ENCODE assay signal across 13 mouse cellular contexts in the genomic region with DNA sequence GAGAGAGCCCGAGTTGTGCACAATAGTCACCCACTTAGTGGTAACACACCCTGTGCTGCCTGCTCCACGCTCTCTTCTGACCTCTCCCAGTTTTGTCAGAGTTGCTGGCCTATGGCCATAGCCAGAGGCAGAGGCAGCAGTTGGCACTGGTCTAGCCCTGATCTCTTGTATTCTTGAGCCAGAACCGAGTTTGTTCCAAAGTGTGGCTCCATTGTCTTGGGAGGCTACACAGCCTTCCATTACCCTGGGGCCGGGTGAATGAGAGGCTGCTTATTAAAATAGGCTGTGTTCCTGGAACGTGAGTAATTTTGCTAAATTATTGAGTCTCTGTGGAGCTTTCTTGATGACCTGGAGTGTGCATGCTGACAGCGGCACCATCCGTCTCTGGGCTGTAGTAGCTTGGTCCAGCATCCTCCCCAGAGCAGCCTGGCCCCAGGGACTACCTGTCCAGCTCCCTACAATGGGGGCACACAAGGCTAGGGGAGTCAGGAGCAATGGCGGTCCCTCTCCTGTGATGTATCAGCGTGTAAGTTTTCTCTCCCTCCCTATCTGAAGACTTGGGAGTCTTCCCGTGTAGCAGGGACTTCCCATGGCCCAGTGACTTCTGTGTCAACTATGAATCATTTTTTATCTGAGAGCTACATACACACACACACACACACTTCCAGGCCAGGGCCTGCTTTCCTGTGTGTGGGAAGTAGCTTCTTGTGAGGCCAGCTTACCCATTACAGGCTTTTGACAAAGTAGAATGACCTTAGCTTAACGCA.
DNase-seq lines count a peak whose midpoint lies in the region; ATAC-seq lines count a peak whose summit lies in the region.
"Had no signal": no experiment of that assay in that cellular context is flagged by ENCODE, and none has a peak within 500 bp of the region (broad histone marks: within the 10 kb centered on the region; RNA-seq: fewer than 3 reads in every experiment).

No protein-coding gene starts in this region.

- peaks cover 19% of the 10 kb centered on the region for H3K4me1 ChIP-seq in forebrain, embryonic 14.5 days (ENCODE audit: control insufficient read depth, insufficient read depth, low read length)
- peaks cover 19% of the 10 kb centered on the region for H3K4me1 ChIP-seq in forebrain, embryonic 10.5 days
- no peaks in the 10 kb centered on the region for H3K4me1 ChIP-seq in liver, embryonic 16.5 days (ENCODE audit: control insufficient read depth, low read depth, low read length)
- no peaks in the 10 kb centered on the region for H3K4me1 ChIP-seq in liver, embryonic 11.5 days (replicated peaks; ENCODE audit: control insufficient read depth, insufficient read depth, low read length)
- H3K4me1 ChIP-seq in kidney, embryonic 16.5 days (ENCODE audit: insufficient read depth, low read length) = peaks cover 35% of the 10 kb centered on the region
- H3K4me1 ChIP-seq: stomach, embryonic 15.5 days had no signal

- no peak overlapping the region for H3K4me3 ChIP-seq in forebrain, embryonic 14.5 days (ENCODE audit: low read depth, low read length)
- H3K4me3 ChIP-seq in forebrain, embryonic 10.5 days = no peak overlapping the region
- H3K4me3 ChIP-seq in liver, embryonic 16.5 days (ENCODE audit: low read depth, low read length) = no peak overlapping the region
- no peak overlapping the region for H3K4me3 ChIP-seq in liver, embryonic 11.5 days (ENCODE audit: low read depth, low read length)
- H3K4me3 ChIP-seq in kidney, embryonic 16.5 days (ENCODE audit: low read length) = no peak overlapping the region
- H3K4me3 ChIP-seq: heart, embryonic 13.5 days; midbrain, embryonic 12.5 days; stomach, embryonic 15.5 days had no signal

- no peak overlapping the region for H3K4me2 ChIP-seq in forebrain, embryonic 14.5 days (ENCODE audit: low read length)
- no peak overlapping the region for H3K4me2 ChIP-seq in liver, embryonic 16.5 days (ENCODE audit: low read depth, low read length)
- no peak overlapping the region for H3K4me2 ChIP-seq in liver, embryonic 11.5 days
- no peak overlapping the region for H3K4me2 ChIP-seq in kidney, embryonic 16.5 days (replicated peaks; ENCODE audit: low read depth, low read length)
- H3K4me2 ChIP-seq: heart, embryonic 13.5 days; midbrain, embryonic 12.5 days; stomach, embryonic 15.5 days had no signal

- ATAC-seq in forebrain, embryonic 14.5 days = peak; percentile 74
- peak; percentile 24; the same call in 1 of the 2 replicates for ATAC-seq in liver, embryonic 16.5 days (ENCODE audit: low read depth)
- ATAC-seq in liver, embryonic 11.5 days (replicated peaks; ENCODE audit: low FRiP score) = no peak
- ATAC-seq in kidney, embryonic 16.5 days (ENCODE audit: low FRiP score, low TSS enrichment) = peak; percentile 40

- H3K27ac ChIP-seq in forebrain, embryonic 14.5 days (ENCODE audit: low read depth, low read length) = no peak overlapping the region; the same call in 1 of the 2 replicates
- H3K27ac ChIP-seq in forebrain, embryonic 10.5 days = no peak overlapping the region
- H3K27ac ChIP-seq in liver, embryonic 16.5 days (ENCODE audit: low read length) = no peak overlapping the region
- no peak overlapping the region for H3K27ac ChIP-seq in liver, embryonic 11.5 days (ENCODE audit: low read depth, low read length)
- peak overlapping the region; percentile 36 for H3K27ac ChIP-seq in kidney, embryonic 16.5 days (ENCODE audit: low read length)
- H3K27ac ChIP-seq: heart, embryonic 13.5 days; liver, embryonic 14.5 days; midbrain, embryonic 12.5 days; stomach, embryonic 15.5 days had no signal

- WGBS in forebrain, embryonic 14.5 days = 43% methylated on average over 11 of the region's 11 CpGs
- 85% methylated on average over 11 of the region's 11 CpGs for WGBS in forebrain, embryonic 10.5 days
- 63% methylated on average over 11 of the region's 11 CpGs for WGBS in liver, embryonic 16.5 days (ENCODE audit: insufficient replicate concordance)
- 81% methylated on average over 11 of the region's 11 CpGs for WGBS in liver, embryonic 11.5 days
- WGBS in kidney, embryonic 16.5 days = 59% methylated on average over 11 of the region's 11 CpGs

- no peaks in the 10 kb centered on the region for H3K9me3 ChIP-seq in forebrain, embryonic 14.5 days (replicated peaks; ENCODE audit: control insufficient read depth, low read length)
- H3K9me3 ChIP-seq in forebrain, embryonic 10.5 days = no peaks in the 10 kb centered on the region
- no peaks in the 10 kb centered on the region for H3K9me3 ChIP-seq in liver, embryonic 16.5 days (replicated peaks; ENCODE audit: control insufficient read depth, low read length)
- H3K9me3 ChIP-seq in liver, embryonic 11.5 days (ENCODE audit: control insufficient read depth, low read length) = no peaks in the 10 kb centered on the region
- H3K9me3 ChIP-seq in kidney, embryonic 16.5 days (ENCODE audit: low read length) = no peaks in the 10 kb centered on the region
- H3K9me3 ChIP-seq: heart, embryonic 13.5 days; midbrain, embryonic 12.5 days; stomach, embryonic 15.5 days had no signal

- no peaks in the 10 kb centered on the region for H3K36me3 ChIP-seq in forebrain, embryonic 14.5 days (ENCODE audit: control insufficient read depth, insufficient read depth, low read length)
- no peaks in the 10 kb centered on the region for H3K36me3 ChIP-seq in forebrain, embryonic 10.5 days (replicated peaks)
- no peaks in the 10 kb centered on the region for H3K36me3 ChIP-seq in liver, embryonic 16.5 days (ENCODE audit: control insufficient read depth, insufficient read depth)
- no peaks in the 10 kb centered on the region for H3K36me3 ChIP-seq in liver, embryonic 11.5 days (ENCODE audit: control insufficient read depth, insufficient read depth, low read length)
- no peaks in the 10 kb centered on the region for H3K36me3 ChIP-seq in kidney, embryonic 16.5 days (ENCODE audit: insufficient read depth, low read length)
- H3K36me3 ChIP-seq: heart, embryonic 13.5 days; midbrain, embryonic 12.5 days; stomach, embryonic 15.5 days had no signal

- H3K9ac ChIP-seq in forebrain, embryonic 14.5 days (ENCODE audit: low read length) = no peak overlapping the region
- H3K9ac ChIP-seq in liver, embryonic 16.5 days (ENCODE audit: low read depth, low read length) = no peak overlapping the region
- H3K9ac ChIP-seq in liver, embryonic 11.5 days (ENCODE audit: low read depth, low read length) = no peak overlapping the region
- no peak overlapping the region for H3K9ac ChIP-seq in kidney, embryonic 16.5 days (replicated peaks; ENCODE audit: low read length)
- H3K9ac ChIP-seq: heart, embryonic 13.5 days; liver, embryonic 14.5 days; midbrain, embryonic 12.5 days; stomach, embryonic 15.5 days had no signal

- peak; percentile 79 for DNase-seq in forebrain, embryonic 14.5 days (ENCODE audit: low spot score)
- DNase-seq in forebrain, embryonic 10.5 days (ENCODE audit: extremely low spot score, low spot score) = no peak
- DNase-seq in liver, embryonic 11.5 days (ENCODE audit: low spot score) = no peak
- peak; percentile 23 for DNase-seq in fat pad, adult 2 months (ENCODE audit: extremely low read depth, low read depth, low spot score)
- no peak for DNase-seq in spleen, adult 18-20 months
- DNase-seq in layer of hippocampus, postnatal 14 days (ENCODE audit: low spot score in 2 of 2) = no peak
- DNase-seq: embryo, embryonic 11 days had no signal

- no peaks in the 10 kb centered on the region for H3K27me3 ChIP-seq in forebrain, embryonic 14.5 days (replicated peaks; ENCODE audit: control insufficient read depth, insufficient read depth, low read length)
- peaks cover 30% of the 10 kb centered on the region for H3K27me3 ChIP-seq in forebrain, embryonic 10.5 days (ENCODE audit: poor library complexity, severe bottlenecking)
- no peaks in the 10 kb centered on the region for H3K27me3 ChIP-seq in liver, embryonic 16.5 days (ENCODE audit: control insufficient read depth, insufficient read depth, low read depth, low read length)
- H3K27me3 ChIP-seq in liver, embryonic 11.5 days (replicated peaks; ENCODE audit: control insufficient read depth, insufficient read depth, low read length) = 0 out of 2 replicates have a peak, but pooled peaks cover 3% of the 10 kb centered on the region
- H3K27me3 ChIP-seq in kidney, embryonic 16.5 days (ENCODE audit: insufficient read depth, low read length) = no peaks in the 10 kb centered on the region
- H3K27me3 ChIP-seq: stomach, embryonic 15.5 days had no signal

Comparison
In these comparisons a context has a peak if more than half of its experiments do, and no peak if none do; other contexts are left out.
1. DNase-seq: peak in forebrain, embryonic 14.5 days (single experiment) and fat pad, adult 2 months (single experiment); none in forebrain, embryonic 10.5 days (single experiment), liver, embryonic 11.5 days (single experiment), spleen, adult 18-20 months (0 of 2) and layer of hippocampus, postnatal 14 days (0 of 2).